Mouse (Mus musculus) testis, adult 2 months (tissue): Measurements from ENCODE around the gene Wsb2.
A peak's percentile ranks its signal among the peaks of the same experiment; 100 is the strongest.

Source experiments
- CTCF ChIP-seq: fragments of 200-500 bp; IDR thresholded peaks from 2 replicates; pipeline ENCODE4 v1.5.1; 2012; ENCODE audit warnings: low read depth, mild to moderate bottlenecking, inconsistent platforms, low read length, moderate library complexity; ENCODE audit not compliant: control insufficient read depth, insufficient read depth, insufficient replicate concordance
- POLR2A ChIP-seq: fragments of 200-500 bp; IDR thresholded peaks from 2 replicates; pipeline ENCODE4 v1.6.1; 2012; ENCODE audit warnings: low read depth, mild to moderate bottlenecking, inconsistent platforms, low read length, moderate library complexity; ENCODE audit not compliant: control insufficient read depth

GRCm38 (mm10) chr5:117388296-117388751 lies 31.2 kb downstream of the Wsb2 start:
- TF ChIP-seq CTCF (peak; percentile 29; the same call in 1 of the 2 replicates), POLR2A (no peak)
